Mouse (Mus musculus): Measurements from ENCODE around the gene Kpna2. TPM values are rescaled to one million over a fixed set of nuclear protein-coding genes. Genes with fewer than 3 reads are reported as not detected.

The Kpna2 gene
- polyA plus RNA-seq, 1 experiment from 2014 or later, result 154 TPM

GRCm38 (mm10) chr11:107014597-107015309 is 15.4 kb upstream of the Kpna2 start:
- Histone ChIP-seq H3K27ac (no peak overlapping the region), H3K4me3 (no peak overlapping the region), H3K27me3 (replicated peaks) (no peaks in the 10 kb centered on the region), H3K9ac (no peak overlapping the region), H3K36me3 (replicated peaks) (no peaks in the 10 kb centered on the region), H3K4me1 (peaks cover 5% of the 10 kb centered on the region), H3K4me2 (no peak overlapping the region), H3K9me3 (no peaks in the 10 kb centered on the region)
- ATAC-seq (replicated peaks), result no peak
- WGBS, result 45% methylated on average over 14 of the region's 14 CpGs

- no peaks in the 10 kb centered on the region for H3K9me3 ChIP-seq
- H3K36me3 ChIP-seq (replicated peaks), result no peaks in the 10 kb centered on the region
- no peak overlapping the region for H3K4me2 ChIP-seq
- ATAC-seq (replicated peaks), result no peak
- H3K4me3 ChIP-seq, result no peak overlapping the region
- WGBS, result 79% methylated on average over 11 of the region's 11 CpGs
- H3K27me3 ChIP-seq (replicated peaks), result no peaks in the 10 kb centered on the region
- no peak overlapping the region for H3K27ac ChIP-seq
- peaks cover 5% of the 10 kb centered on the region for H3K4me1 ChIP-seq
- no peak overlapping the region for H3K9ac ChIP-seq
Observed at GRCm38 (mm10) chr11:107014020-107014585, 14.8 kb upstream of the Kpna2 start.

GRCm38 (mm10) chr11:107012324-107013017 is 13.1 kb upstream of the Kpna2 start:
- no peaks in the 10 kb centered on the region for H3K9me3 ChIP-seq
- peak overlapping the region; percentile 58 for H3K4me3 ChIP-seq
- peak overlapping the region; percentile 64 for H3K9ac ChIP-seq
- no peaks in the 10 kb centered on the region for H3K27me3 ChIP-seq (replicated peaks)
- H3K4me2 ChIP-seq, result peak overlapping the region; percentile 57
- ATAC-seq (replicated peaks), result peak; percentile 97
- peak overlapping the region; percentile 91 for H3K27ac ChIP-seq
- H3K4me1 ChIP-seq, result peaks cover 5% of the 10 kb centered on the region
- H3K36me3 ChIP-seq (replicated peaks), result no peaks in the 10 kb centered on the region
- WGBS, result under 1% methylated on average over 37 of the region's 37 CpGs

- ATAC-seq (replicated peaks), result no peak
- H3K27me3 ChIP-seq (replicated peaks), result no peaks in the 10 kb centered on the region
- 45% methylated on average over 18 of the region's 18 CpGs for WGBS
- peaks cover 5% of the 10 kb centered on the region for H3K4me1 ChIP-seq
- H3K4me3 ChIP-seq, result peak overlapping the region; percentile 58
- peak overlapping the region; percentile 64 for H3K9ac ChIP-seq
- peak overlapping the region; percentile 91 for H3K27ac ChIP-seq
- no peaks in the 10 kb centered on the region for H3K9me3 ChIP-seq
- H3K36me3 ChIP-seq (replicated peaks), result no peaks in the 10 kb centered on the region
- H3K4me2 ChIP-seq, result peak overlapping the region; percentile 57
Observed at GRCm38 (mm10) chr11:107011669-107012323, 12.5 kb upstream of the Kpna2 start.

- WGBS, result 79% methylated on average over 7 of the region's 7 CpGs
- Histone ChIP-seq H3K4me3 (no peak overlapping the region), H3K9ac (no peak overlapping the region), H3K27me3 (replicated peaks) (no peaks in the 10 kb centered on the region), H3K36me3 (replicated peaks) (no peaks in the 10 kb centered on the region), H3K4me1 (peaks cover 5% of the 10 kb centered on the region), H3K9me3 (no peaks in the 10 kb centered on the region), H3K27ac (no peak overlapping the region), H3K4me2 (no peak overlapping the region)
- no peak for ATAC-seq (replicated peaks)
Observed at GRCm38 (mm10) chr11:107011171-107011570, 11.8 kb upstream of the Kpna2 start.

GRCm38 (mm10) chr11:107010447-107010846 is 11.1 kb upstream of the Kpna2 start:
- ATAC-seq (replicated peaks), result no peak
- Histone ChIP-seq H3K9me3 (no peaks in the 10 kb centered on the region), H3K4me2 (no peak overlapping the region), H3K9ac (no peak overlapping the region), H3K36me3 (replicated peaks) (no peaks in the 10 kb centered on the region), H3K4me3 (no peak overlapping the region), H3K4me1 (peaks cover 5% of the 10 kb centered on the region), H3K27me3 (replicated peaks) (no peaks in the 10 kb centered on the region), H3K27ac (no peak overlapping the region)
- WGBS, result 96% methylated on average over 3 of the region's 3 CpGs

DNA sequence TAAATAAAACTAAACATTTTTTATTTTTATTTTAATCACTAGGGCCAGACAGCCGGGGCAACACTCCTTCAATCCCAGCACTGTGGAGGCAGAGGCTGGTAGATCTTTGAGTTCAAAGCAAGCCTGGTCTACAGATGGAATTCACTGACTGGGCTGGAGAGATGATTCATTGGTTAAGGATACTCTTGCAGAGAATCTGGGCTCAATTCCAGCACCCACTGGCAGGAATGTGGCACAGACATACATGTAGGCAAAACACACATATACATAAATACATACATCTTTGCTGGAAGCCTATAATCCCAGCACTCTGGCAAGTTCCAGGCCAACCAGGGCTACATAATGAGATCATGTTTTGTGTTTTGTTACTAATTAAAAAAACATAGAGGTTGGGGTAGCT is 6.2 kb upstream of the Kpna2 start:
- ATAC-seq (replicated peaks), result no peak
- no peak overlapping the region for H3K27ac ChIP-seq
- no peak overlapping the region for H3K9ac ChIP-seq
- no peaks in the 10 kb centered on the region for H3K9me3 ChIP-seq
- no peaks in the 10 kb centered on the region for H3K4me1 ChIP-seq
- H3K4me3 ChIP-seq, result no peak overlapping the region
- H3K27me3 ChIP-seq (replicated peaks), result no peaks in the 10 kb centered on the region
- H3K4me2 ChIP-seq, result no peak overlapping the region
- no peaks in the 10 kb centered on the region for H3K36me3 ChIP-seq (replicated peaks)
- 97% methylated on average over 1 of the region's 1 CpGs for WGBS

GRCm38 (mm10) chr11:107001760-107002675 is 2.7 kb upstream of the Kpna2 start:
- ATAC-seq (replicated peaks), result no peak
- WGBS, result 46% methylated on average over 8 of the region's 8 CpGs
- no peak overlapping the region for H3K27ac ChIP-seq

DNA sequence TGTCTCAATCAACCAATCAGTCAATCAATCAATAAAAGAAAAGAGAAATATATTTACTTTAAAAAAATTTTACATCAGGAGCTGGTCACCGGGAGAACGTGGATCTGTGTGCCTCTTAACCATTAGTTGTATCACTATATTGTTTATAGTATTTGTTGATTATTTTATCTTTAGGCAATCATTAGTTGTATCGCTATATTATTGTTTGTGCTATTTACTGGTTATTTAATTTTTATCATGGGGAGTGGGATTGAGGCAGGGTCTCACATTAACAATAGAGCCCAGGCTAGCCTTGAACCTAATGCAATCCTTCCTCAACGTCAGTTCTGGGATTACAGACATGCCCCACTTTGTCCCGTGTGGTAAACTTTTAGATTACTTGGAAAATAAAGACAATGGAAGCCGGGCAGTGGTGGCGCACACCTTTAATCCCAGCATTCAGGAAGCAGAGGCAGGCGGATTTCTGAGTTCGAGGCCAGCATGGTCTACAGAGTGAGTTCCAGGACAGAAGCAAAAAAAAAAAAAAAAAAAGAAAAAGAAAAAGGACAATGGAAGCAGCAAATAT is 690 bp upstream of the Kpna2 start:
- Histone ChIP-seq H3K27me3 (replicated peaks) (no peaks in the 10 kb centered on the region), H3K27ac (peak overlapping the region; percentile 89), H3K36me3 (replicated peaks) (0 out of 2 replicates have a peak, but pooled peaks cover 11% of the 10 kb centered on the region), H3K9ac (peak overlapping the region; percentile 66), H3K4me2 (peak overlapping the region; percentile 59), H3K4me1 (peaks cover 11% of the 10 kb centered on the region; the same call in 1 of the 2 replicates), H3K9me3 (no peaks in the 10 kb centered on the region), H3K4me3 (peak overlapping the region; percentile 99)
- ATAC-seq (replicated peaks), result no peak
- 84% methylated on average over 9 of the region's 9 CpGs for WGBS

More at GRCm38 (mm10) chr11:107001760-107002675, 2.7 kb upstream of the Kpna2 start:
- Histone ChIP-seq H3K9ac (no peak overlapping the region), H3K4me3 (no peak overlapping the region), H3K4me2 (no peak overlapping the region), H3K36me3 (replicated peaks) (no peaks in the 10 kb centered on the region), H3K9me3 (no peaks in the 10 kb centered on the region), H3K27me3 (replicated peaks) (no peaks in the 10 kb centered on the region), H3K4me1 (peaks cover 9% of the 10 kb centered on the region; the same call in 1 of the 2 replicates)

- peak overlapping the region; percentile 74 for H3K4me2 ChIP-seq
- H3K4me3 ChIP-seq, result peak overlapping the region; percentile 99
- H3K9ac ChIP-seq, result peak overlapping the region; percentile 64
- H3K9me3 ChIP-seq, result no peaks in the 10 kb centered on the region
- H3K36me3 ChIP-seq (replicated peaks), result 0 out of 2 replicates have a peak, but pooled peaks cover 15% of the 10 kb centered on the region
- H3K27ac ChIP-seq, result peak overlapping the region; percentile 83
- peaks cover 11% of the 10 kb centered on the region; the same call in 1 of the 2 replicates for H3K4me1 ChIP-seq
- no peaks in the 10 kb centered on the region for H3K27me3 ChIP-seq (replicated peaks)
- peak; percentile 63 for ATAC-seq (replicated peaks)
- under 1% methylated on average over 26 of the region's 26 CpGs for WGBS
Observed at GRCm38 (mm10) chr11:106998651-106999150, 640 bp downstream of the Kpna2 start.

DNA sequence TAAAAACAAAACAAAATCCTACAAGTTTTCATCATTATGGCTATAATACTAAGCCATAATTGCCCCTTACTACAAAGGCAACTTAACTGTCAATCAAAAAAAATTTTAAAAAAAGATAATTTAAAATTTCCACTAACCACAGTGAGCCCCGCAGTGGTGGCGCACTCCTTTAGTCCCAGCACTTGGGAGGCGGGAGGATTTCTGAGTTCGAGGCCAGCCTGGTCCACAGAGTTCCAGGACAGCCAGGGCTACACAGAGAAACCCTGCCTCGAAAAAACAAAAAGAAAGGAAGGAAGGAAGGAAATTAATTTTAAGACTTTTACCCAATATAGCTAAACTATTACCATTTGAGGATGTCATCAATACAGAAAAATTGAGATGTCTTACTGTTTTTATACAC is 1.4 kb downstream of the Kpna2 start:
- WGBS, result 14% methylated on average over 5 of the region's 5 CpGs

More for the DNA sequence above, 1.4 kb downstream of the Kpna2 start:
- Histone ChIP-seq H3K27ac (peak overlapping the region; percentile 83; the same call in 1 of the 2 replicates), H3K4me2 (peak overlapping the region; percentile 74), H3K27me3 (replicated peaks) (no peaks in the 10 kb centered on the region), H3K36me3 (replicated peaks) (0 out of 2 replicates have a peak, but pooled peaks cover 15% of the 10 kb centered on the region), H3K4me3 (peak overlapping the region; percentile 99), H3K4me1 (peaks cover 11% of the 10 kb centered on the region; the same call in 1 of the 2 replicates), H3K9me3 (no peaks in the 10 kb centered on the region), H3K9ac (peak overlapping the region; percentile 64)
- ATAC-seq (replicated peaks), result no peak

Measured in midbrain, embryonic 15.5 days (tissue).